Mouse (Mus musculus) gastrocnemius, adult 18-20 months (tissue): ENCODE results near the gene Tgfb2. TPM values are rescaled to one million over a fixed set of nuclear protein-coding genes. Genes with fewer than 3 reads are reported as not detected.

Experiments
- DNase-seq: peaks from one replicate; pipeline ENCODE4 v3.0.0; 2021; ENCODE audit warnings: low spot score
- total RNA-seq, 2 experiments: library from RNA; stranded (reverse); gene quantifications; 2 replicates each; pipeline ENCODE4 v1.2.3; 2021

Gene Tgfb2
- total RNA-seq, 2 experiments from 2014 or later, result 15.5 to 17.9 TPM

GRCm38 (mm10) chr1:186702391-186703255 is 3.2 kb downstream of the Tgfb2 start:
- peak; percentile 55 for DNase-seq

DNA sequence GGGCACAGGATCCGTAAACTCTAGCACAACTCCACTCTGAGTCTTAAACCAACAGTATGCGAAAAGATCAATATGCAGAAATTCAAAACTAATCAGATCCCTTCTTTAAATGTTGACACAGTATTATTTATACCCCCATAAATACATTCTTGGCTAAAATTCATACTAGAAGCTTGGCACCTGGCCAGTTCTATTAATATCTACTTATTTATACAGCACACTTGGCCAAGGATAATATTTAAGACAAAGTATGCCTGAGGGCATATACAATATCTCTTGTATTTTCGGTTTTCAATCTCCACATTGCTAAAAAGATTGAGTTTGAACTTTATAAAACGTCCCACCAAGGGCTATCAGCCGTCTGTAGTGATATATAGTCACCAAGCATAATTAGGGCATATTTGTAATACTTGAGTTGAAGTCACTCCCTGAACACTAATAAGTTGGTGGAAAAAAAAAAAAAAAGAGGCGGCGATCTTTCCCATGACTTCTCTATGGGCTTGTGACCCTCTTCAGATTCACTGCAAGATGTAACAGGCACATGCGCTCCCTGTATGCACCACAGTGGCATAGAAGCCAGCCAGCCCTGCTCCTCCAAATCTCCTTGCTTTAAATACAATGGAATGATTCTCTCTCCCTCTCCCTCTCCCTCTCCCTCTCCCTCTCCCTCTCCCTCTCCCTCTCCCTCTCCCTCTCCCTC is 4.4 kb downstream of the Tgfb2 start:
- DNase-seq, result no peak

DNA sequence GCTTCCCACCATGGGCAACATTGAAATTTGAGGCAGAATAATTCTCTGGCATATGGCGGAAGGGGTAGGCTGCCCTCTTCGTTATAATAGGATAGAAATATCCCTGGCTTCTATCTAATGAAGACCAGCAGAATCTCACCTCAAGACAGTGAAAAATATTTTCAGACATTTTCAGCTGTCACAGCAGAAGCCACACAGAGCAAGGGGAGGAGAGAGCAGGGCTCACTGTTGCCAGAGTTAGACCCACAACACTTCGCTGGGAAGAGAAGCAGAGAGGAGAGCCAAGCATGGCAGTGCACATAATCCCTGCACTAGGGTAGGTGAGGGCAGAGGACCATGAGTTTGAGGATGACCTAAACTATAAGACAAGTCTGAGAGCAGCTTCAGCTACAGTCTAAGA is 5.3 kb downstream of the Tgfb2 start:
- DNase-seq, result no peak

DNA sequence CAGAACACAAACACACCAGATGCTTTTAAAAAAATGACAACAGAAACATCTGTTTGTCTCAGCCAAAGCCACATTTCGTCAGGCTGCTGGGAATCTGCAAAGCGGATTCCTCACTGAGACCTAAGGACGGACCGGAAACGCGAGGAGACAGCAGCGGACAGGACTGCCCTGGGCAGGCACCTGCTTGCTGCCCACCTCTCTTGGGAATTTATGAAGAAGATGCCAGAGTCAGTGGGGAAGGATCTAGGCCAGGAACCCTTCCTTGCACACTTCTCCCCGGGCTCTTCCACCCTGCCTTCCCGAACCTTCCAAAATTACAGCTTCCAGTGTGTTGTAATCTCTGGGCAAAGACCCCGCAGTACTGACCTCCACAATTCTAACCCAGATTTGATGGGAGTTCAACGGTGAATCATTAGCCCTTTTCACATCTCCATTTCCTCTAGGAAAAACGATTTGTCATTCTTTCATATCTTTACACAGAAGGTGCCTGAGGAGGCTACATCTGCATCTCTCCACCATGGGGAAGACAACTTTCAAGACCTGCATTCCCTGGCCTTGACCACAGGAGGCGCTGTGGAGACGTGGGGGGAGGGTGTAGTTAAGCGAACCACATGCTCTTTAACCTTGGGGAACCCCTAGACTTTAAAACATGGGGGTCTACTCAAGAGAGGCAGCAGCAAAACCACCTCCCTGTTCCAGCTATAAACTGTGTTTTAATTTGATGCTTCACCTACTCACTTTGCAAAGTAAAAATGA is 7.0 kb downstream of the Tgfb2 start:
- DNase-seq, result peak; percentile 56

DNA sequence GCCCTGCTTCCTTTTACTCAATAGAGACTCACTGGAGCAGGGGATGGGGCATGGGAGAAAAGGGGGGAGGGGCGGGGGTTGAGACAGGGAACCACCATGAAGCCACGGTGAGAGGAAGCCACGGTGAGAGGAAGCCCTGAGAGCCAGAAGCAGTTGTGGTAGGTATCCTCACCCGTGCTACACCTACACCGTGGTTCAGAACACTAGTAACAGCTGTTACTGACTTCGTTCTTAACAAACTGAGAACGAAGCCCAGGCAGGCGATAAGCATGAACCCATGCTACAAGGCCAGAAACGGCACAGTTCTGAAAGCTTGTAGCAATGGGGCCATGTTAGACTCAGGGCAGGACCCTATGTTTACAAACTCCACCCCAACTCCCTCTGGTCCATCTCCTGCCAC is 9.6 kb downstream of the Tgfb2 start:
- no peak for DNase-seq

DNA sequence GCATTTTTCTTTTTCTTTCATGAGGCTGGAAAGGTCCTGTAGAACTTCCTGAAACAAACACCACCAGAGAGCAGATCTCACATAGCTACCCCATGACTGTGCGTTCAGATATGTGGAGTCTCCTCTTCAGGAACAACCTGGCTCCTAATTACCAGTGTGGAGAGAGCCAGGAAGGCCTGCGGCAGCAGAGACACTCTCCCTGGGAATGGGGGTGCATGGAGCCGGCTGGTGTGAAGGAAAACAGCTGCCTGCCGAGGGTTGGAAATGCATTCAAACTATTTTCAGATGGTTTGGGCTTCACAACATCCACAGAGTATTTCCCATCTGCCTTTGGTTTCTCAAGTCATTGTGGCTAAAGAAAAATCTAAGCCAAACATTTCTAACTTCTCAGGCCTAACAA is 10.4 kb downstream of the Tgfb2 start:
- no peak for DNase-seq

DNA sequence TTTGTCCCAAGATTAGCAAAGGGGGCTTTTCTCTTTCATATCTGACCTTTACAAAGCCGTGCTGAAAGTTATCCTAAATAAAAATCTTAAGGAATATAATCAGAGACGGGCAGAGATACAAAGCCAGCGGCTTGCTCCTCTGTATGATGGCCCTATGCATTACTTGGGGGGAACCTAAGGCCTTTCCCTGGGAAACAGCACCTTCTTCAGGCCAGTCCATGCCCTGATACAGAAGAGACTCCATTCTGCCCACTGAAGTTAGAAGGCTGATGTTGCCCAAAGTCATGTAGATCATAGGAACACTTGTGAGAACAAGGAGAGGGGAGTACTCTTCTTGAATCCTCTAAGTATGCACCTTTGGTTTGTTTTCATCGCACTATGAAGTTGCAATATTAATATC is 13.4 kb downstream of the Tgfb2 start:
- no peak for DNase-seq

- no peak for DNase-seq
These were observed 14.1 kb downstream of the Tgfb2 start for GRCm38 (mm10) chr1:186691708-186692107.

DNA sequence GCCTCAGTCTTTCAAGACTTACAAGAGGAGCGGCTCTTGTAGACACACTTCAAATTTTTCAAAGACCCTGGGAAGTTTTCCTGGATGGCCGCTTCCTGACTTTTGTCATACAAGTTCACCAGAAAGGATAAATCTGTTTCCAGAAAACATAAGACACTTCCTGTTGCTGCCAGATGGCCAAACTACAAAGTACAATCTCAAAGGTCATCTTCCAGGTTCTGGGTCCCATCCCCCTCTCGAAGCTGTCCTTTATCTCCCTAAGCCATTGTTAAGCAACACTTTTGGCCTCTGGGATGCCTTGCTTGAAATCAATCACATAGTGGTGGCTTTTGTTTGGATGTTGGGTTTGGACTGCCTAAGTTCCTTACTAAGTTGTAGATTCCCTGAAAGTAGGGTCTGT is 21.7 kb downstream of the Tgfb2 start:
- DNase-seq, result no peak

GRCm38 (mm10) chr1:186682606-186683005 is 23.2 kb downstream of the Tgfb2 start:
- DNase-seq, result no peak

- DNase-seq, result no peak
These were observed 28.2 kb downstream of the Tgfb2 start for GRCm38 (mm10) chr1:186677614-186678013.

- DNase-seq, result no peak
These were observed 29.6 kb downstream of the Tgfb2 start for GRCm38 (mm10) chr1:186676199-186676598.

DNA sequence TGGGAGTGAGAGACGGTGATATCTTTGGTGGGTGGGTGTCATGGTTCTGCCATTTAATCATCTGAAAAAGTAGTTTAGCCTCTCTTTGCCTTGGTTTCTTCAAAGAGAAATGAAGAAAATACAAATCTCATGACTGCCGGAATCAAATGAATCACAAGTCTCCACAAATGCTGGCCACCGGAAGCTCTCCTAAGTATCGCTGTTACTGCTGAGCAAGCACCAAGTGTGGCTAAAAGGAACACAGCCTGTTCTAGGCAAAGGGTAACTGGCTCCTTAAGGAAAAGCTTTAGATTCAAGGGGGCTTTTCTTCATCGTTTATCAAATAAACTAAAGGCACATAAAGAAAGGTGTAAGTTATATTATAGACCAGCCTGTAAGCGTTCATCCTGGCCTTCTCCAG is 30.5 kb downstream of the Tgfb2 start:
- peak; percentile 41 for DNase-seq

- DNase-seq, result no peak
These were observed 31.2 kb downstream of the Tgfb2 start for GRCm38 (mm10) chr1:186674621-186675020.

DNA sequence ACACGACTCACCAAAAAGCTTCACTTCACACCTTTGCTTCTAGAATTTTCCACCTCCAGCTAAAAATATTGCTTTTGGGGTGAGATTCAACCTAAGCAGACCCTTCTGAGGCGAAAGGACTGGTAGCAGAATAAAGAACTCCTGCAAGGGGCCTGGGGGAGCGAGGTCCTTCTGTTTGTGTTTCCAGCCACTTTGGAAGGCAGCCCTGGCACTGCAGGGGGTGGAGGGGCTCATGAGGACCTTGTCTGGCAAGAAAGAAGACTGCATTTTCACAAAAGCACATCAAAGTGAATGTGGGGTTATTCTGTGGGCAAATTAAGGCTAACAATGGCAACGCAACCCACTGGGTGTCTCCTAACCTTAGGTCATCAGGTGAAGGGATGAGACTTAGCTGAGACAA is 32.6 kb downstream of the Tgfb2 start:
- DNase-seq, result no peak

DNA sequence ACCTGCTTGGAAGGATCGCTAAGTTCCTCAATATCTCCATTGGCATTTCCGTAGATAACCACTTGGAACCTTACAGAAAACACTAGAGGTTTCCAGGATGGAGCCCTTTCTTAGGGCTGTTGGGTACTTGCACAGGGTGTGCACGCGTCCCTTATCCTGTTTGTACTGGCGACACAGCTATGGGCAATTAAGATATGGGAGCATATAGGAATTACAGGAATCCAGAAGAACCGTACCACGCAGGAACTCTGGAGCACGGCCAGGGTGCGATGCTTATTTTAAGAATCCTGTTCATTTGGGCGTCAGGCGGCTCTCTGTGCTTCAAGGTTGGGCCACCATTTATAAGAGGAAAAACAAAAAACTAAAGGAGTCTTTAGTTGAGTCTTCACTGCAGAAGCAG is 42.4 kb downstream of the Tgfb2 start:
- no peak for DNase-seq

DNA sequence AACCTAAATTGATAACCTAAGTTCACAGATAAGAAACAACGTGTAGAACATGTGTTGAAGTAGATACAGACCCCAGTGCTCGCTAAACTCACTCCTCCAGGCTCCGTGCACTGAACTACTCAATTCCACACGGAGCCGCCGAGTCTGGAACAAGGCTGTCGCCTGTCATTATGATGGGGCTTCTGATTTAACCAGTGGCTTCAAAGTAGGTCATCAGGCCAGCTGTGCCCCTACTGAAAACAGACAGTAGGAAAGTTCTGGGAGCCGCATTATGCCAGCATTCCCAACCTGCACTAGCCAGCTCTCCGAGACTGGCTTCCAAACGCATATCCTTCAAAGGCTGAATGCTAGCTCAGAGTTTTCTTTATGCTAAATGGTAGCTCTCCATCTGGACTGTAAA is 42.8 kb downstream of the Tgfb2 start:
- DNase-seq, result no peak

GRCm38 (mm10) chr1:186661206-186661921 is 44.4 kb downstream of the Tgfb2 start:
- DNase-seq, result peak; percentile 57

DNA sequence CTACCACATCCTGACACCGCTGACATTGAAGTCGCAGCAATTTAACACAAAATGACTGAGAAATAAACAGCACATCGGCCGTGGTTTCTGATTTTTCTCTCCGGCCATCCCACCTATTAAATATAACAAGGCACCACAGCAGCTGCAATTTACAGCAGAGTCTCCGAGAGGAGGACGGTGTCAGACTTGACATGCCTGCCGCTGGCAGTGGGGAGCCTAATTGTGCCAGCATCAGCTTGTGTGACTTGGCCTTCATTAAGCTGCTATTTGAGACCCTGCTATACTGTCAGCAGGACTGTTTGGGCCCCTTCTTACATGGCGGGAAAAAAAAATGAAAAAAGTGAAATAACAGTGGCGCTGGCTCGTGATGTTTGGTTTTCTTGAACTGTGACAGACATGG is 47.0 kb downstream of the Tgfb2 start:
- DNase-seq, result peak; percentile 33

- no peak for DNase-seq
These were observed 48.1 kb downstream of the Tgfb2 start for GRCm38 (mm10) chr1:186657559-186658219.

DNA sequence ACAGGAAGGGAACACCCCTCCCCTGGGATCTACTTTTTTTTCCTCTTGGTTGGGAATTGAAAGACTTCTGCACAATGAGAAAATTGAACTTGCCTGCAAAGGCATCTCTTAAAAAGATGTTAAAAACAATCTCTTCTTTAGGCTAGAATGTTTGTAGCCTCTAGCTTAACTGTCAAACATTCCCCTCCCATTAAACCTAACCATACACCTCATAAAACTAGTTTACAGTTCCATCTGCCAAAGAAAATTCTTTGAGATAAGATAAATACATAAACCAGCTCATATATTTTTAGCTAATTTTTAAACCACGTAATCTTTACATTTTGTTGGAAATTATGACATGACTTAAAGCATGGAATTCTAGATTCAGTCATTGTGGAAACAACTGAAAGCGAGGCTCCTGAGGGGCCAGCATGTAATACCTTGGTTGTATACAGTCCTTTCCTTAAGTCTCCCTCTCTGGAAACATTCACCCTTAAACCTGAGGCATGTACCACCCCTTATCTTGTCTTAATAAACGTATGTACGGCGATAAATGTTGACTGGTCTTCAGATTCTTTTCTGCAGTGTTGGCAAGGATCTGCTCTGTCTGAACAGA is 49.0 kb downstream of the Tgfb2 start:
- no peak for DNase-seq
